Mouse (Mus musculus) urinary bladder, postnatal 10 days (tissue): Measurements from ENCODE around the gene Nrl.

ENCODE experiments used
- DNase-seq: peaks from one replicate; pipeline ENCODE4 v3.0.0; 2022; ENCODE audit warnings: low spot score

The Nrl gene

DNA sequence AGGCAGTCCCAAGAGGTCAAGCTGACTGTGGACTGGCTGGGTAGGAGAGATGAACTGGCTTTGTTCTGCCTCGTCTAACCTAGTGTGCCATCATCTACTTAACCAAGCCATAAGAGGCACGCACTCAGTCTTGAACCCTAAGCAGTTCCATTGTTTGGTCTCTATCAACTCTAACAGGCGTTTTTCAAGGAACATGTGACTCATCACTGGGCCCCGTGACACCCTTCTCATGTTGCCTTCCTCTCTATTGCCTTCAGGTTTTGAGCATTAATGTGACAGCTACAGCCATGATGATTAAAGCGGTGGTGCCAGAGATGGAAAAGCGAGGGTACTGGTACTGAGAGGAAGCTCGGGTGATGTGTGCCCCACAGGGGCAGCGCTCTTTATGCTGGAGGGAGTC lies 37.9 kb downstream of the Nrl start:
- no peak for DNase-seq

DNA sequence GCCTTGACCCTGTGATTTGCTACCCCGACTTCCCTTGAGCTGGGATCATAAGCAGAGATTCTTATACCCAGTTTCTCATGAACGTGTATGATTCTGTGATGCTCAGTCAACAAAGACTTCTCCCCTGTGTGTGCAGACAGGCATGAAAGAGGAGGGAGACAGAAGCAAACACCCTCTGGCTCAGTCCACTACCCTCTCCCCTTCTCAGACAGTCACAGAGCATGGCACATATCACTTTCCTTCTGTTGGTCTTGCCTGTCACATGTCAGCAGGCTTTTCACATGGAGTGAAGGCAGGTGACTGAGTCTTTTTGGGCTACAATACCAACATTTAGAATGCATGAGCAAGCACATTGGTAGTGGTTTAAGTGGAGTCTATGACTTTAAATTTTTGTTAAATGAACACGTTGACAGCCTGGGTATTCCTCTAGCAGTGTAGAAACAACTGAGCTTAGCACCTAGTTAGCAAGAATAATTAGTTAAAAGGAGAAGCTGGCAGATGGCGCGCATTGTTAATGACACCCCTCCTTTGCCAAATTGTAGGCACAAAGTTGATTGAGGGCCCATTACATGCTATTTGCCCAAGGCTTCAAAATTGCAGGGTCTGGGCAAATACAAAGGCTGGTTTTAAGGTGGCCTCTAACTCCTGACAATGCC lies 40.2 kb downstream of the Nrl start:
- DNase-seq, result no peak

DNA sequence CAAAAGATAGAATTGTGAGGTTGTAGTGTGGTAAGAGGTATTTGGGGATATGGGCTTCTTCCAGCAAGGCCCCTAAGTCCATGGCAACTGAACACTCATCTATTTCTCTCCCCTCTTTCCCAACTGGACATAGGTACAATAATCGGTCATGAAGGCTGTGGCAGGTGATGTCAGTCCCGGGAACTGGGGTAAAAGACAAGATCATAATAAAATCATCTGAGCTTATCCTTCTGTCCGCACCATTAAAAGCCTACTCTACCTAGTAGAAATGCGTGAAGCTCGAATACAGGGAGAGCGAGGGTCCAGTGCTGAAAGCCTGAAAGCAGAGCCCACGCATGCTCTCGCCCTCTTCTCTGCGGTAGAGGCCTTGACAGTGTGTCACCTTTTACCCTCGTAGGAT lies 45.2 kb downstream of the Nrl start:
- DNase-seq, result no peak

DNA sequence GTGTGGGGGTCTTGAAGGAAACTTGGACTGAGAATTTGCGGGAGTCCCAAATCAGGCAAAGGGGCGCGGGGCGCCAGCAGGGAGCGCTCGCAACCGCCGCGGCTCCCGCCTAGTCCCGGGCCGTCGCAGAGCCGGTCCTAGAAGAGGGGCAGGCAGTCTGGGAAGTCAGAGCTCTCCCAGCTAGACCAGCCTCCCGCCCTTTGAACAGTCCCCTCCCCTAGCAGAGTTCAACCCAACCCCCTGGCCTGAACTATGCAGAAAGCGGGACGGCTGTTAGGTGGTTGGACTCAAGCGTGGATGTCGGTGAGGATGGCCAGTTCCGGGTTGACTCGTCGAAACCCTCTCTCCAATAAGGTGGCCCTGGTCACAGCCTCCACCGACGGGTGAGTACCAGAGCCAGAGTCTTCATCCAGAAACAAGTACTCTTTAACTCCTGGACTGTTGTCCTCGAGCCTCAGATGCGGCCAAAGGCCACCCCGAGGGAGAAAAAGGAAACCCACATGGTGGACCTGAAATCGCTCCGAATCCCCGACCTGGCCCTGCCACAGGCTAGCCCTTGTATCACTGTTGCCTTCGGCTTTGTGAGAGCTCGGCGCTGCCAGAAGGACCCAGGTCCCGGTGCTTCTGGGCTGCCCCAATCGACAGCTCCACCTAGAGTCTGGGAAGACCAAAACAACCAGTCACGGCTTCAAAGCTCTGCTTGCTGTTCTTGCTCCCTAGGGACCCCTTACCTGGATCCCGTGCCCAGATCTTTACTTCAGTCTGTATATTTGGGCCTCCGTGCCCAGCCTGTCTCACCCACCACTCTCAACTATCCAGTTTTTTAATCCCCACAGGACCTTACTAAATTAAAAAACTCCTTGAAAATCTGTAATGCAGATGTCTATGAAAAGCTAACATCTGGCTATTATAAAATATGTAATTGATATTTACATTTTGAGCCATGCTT lies 45.9 kb downstream of the Nrl start, which contains the start of gene Dhrs4:
Dhrs4 (plus strand) TSS at position 108 of the 949 bp plus-strand sequence.
- no peak for DNase-seq

DNA sequence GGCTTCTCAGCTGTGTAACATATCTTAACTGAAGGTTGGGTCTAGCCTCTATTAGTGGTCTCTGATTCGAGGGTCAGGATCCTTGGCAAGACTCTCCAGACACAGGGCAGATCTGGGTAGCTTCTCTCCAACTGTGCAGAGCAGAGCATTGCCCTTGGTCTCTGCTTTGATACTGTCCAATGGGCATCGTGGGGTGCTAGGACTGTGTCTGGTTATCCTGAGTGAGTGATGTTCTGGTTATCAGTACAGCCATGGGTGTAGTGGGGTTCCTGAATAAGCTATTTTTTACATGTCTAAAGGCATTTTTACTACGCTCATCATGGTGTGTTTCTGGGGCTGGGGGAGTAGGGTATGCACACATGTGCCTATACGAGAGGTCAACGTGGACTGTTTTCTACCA lies 47.0 kb downstream of the Nrl start:
- DNase-seq, result no peak

DNA sequence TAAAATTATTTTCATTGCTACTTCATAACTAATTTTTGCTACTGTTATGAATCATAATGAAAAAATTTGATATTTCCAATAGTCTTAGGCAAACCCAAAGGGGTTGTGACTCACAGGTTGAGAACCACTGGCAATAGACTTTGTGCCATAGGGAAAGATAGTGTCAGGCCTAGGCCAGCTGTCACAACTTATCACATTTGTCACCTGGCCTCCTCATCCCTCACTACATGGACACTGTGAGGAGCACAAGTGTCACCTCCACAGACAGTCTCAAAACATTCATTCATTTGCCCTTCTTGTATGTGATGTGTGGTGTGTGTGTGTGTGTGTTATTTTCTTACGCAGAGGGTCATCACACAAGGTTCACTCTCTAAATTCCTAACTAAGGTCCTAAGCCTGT lies 47.4 kb downstream of the Nrl start:
- DNase-seq, result no peak

DNA sequence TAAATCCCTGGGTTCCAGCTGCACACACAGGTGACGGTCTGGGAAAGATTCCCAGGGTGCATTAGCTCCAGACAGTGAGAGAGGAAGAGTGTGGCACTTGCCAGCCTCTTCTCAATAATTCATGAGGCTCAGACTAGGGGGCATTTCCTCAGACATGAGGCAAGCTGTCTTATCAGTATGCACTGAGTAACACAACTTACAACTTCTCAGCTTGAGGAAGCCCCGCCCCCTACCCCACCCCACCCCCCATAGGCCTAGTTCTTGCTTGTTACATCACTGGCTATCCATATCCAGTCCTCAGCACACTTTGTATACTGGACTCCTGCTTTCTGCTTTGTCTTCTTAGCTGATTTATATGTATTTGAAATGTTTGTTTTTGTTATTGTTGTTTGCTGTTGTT lies 49.1 kb downstream of the Nrl start:
- DNase-seq, result no peak

DNA sequence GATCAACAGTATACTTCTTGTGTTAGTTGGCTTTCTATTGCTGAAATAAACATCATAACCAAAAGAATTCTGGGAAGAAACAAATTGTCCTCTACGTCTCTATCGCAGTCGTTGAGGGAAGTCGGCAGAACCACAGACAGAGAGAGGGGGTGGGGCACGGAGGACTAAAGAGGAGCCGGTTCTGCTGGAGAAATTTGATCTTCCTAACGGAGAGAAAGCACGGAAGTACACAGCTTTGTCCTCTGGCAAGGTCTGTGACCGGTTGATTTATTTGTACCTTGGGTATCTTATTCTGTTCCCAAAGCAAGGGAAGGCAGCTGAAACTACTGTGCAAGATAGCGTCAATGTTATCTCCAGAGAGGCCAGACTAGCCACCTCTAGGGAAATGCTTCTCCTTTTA lies 54.0 kb downstream of the Nrl start:
- no peak for DNase-seq

DNA sequence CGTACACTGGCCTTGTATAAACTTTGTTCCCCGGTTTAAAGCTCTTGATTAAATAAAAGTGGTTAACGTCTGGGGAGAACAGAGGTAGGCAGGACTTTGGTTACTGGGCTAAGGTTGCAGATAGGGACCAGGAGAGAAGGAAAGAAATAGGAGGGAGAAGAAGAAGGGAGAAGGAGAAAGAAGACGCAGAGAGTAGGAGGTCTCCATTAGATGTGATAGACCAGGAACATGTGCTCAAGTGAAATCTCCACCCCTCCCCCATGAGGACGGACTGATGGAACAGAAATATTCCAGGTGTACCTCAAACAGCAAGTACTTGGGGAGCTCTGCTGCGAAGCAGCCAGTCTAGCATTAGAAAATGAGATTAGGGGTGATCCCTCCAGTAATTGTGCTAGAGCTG lies 55.0 kb downstream of the Nrl start:
- DNase-seq, result no peak

DNA sequence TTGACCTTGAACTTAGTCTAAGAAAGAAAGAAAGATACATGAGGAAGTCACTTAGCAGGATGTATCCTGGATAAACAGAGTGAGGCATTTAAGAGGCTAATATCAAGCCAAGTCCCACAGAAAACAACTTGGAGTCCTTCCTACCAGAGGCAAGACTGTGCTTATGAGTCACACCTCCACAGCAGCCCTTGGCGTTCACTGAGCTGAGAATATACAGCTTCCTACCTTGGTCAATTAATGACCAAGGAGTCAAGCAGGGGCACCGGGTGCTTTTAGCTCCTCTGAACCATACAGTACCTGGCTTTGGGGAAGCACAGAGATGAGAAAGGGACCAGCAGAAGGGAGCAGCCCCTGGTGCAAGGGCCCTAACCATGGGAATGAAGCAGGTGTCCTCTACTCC lies 55.7 kb downstream of the Nrl start:
- DNase-seq, result no peak
